Mouse (Mus musculus) ES-Bruce4 (cell line): ENCODE measurements at regions not wholly inside any gene's neighbourhood (a gene's known extent, or its start where the extent isn't known, plus 50 kb on each side); places are given as distances from the start of the nearest gene placed in this dataset.

Experiments
- CTCF ChIP-seq: IDR thresholded peaks from one replicate; pipeline ENCODE4 v1.8.1; 2011; ENCODE audit warnings: low read depth, low read length
- POLR2A ChIP-seq: IDR thresholded peaks from one replicate; pipeline ENCODE4 v1.8.1; 2011; ENCODE audit warnings: low read length; ENCODE audit not compliant: insufficient read depth

GRCm38 (mm10) chr10:44796205-44796604 lies 267.9 kb upstream of the Prdm1 start:
- no peak for TF ChIP-seq POLR2A
- no peak for TF ChIP-seq CTCF
